Mouse (Mus musculus) adrenal gland, adult 10 weeks (tissue): ENCODE data around the gene Rpp25l. TPM values are rescaled to one million over a fixed set of nuclear protein-coding genes. Genes with fewer than 3 reads are reported as not detected.

ENCODE experiments used
- polyA plus RNA-seq: library from polyadenylated mRNA; stranded (reverse); fragments of 350-450 nt; fragmentation: Illumina TruSeq; extraction: RNeasy Lipid Tissue Mini Kit (QIAGEN cat#74804); gene quantifications from one replicate; pipeline ENCODE4 v1.2.3, GENCODE M21; 2014; ENCODE audit warnings: low read depth, low replicate concordance

Gene Rpp25l
- polyA plus RNA-seq, result not detected

DNA sequence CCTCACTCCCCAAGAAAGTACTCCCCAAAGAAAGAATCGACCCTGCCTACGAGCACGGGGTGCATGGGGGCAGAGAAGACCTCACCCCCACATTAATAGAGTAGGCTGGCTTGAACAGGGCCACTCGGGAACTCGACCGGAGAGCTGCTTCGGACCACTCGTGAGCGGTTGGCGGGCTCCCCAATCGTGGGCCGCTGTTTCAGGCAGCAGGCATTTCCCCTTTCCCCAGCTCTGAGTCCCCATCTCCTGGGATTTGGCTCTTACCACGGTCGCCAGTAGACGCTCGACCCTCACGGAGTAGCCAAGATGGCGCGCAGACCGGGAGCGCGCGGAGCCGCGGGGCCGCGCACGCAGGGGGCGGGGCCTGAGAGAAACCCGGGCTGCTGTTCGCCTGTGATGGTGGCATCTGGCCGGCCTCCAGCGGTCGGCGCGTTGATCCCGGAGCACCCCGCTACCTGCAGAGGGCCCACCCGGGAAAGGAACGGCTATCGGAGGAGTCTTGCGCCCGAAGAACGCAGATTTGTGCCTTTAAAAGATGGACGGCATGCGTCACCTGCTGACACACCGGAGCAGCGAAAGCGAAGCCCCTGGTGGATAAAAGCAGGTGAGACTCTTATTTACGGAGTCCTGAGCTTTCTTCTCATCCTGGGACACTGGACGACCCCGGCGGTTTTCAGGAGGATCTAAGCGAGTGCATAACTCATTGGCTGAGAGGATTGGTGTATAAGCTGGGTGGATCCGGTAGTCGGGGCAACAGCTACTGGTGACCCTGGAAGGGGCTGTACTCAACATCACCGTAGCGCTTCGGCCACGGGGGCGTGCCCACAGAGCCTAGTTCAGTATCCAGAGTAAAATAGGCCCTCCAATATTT, at the start of gene Rpp25l:
Gene Rpp25l (minus strand): TSS at position 338 of the 871 bp plus-strand sequence.

GRCm38 (mm10) chr4:41755338-41756305, 42.3 kb upstream of the Rpp25l start, which contains the start of gene Sigmar1:
Gene Sigmar1 (minus strand): TSS chr4:41756157.

DNA sequence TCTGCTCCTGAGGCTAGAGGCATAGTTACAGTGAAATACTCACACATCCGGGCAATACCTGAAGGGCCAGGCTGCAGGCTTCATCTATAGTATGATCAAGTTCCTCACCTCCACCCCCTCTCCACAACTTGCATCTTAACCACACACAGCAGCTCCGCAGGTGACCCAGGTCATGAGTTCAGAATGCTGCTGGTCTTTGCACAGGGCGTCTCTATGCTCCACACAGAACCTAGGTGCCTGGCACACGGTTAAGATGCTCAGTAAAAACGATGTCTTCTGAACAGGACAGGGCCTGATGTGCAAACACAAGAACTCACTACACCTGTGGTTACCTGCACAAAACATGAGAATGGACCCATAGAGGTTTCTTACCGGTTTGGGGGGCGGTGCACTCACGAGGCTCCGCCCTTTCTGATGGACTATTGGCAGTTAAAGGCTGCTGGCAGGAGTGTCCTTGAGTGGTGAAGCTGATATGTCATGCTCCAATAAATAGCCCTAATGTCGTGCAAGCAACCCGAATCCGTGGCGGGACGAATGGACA, 41.5 kb upstream of the Rpp25l start, which contains the start of gene Galt:
Gene Galt (plus strand): TSS at position 432 of the 541 bp plus-strand sequence.

DNA sequence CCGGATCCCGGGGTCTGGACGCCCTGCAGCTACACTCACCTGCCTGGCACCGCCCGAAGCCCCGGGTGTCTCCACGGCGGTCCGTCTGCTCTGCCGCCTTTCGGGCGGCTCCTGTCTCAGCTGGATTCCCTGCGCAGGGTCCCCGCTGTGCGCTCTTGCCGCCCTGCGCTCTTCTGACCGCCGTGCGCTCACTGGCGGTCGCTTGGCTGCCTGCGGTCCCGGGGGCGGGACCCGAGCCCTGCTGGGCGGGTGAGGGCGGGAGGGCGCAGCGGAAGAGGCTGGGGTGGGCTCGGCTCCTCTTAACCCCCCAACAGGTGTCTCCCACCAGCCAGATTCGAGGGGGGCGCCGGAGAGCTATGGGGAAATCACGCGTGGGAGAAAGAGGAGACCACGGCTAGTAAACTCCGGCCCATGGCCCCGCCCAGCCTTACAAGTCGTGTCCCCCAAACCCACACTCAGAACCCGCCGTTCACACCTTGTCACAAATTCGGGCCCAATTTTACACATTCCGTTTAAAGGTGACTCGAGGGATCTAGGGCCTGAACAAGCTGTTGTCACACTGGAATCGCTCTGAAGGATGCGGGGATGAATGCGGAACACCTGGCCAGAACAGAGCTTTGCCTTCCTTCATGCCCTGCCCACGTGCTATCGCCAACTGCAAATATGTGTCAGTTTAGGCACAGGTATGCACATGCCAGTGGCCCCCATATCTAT, 17.9 kb upstream of the Rpp25l start, which contains the start of gene Arid3c:
Gene Arid3c (minus strand): TSS at position 91 of the 714 bp plus-strand sequence.

DNA sequence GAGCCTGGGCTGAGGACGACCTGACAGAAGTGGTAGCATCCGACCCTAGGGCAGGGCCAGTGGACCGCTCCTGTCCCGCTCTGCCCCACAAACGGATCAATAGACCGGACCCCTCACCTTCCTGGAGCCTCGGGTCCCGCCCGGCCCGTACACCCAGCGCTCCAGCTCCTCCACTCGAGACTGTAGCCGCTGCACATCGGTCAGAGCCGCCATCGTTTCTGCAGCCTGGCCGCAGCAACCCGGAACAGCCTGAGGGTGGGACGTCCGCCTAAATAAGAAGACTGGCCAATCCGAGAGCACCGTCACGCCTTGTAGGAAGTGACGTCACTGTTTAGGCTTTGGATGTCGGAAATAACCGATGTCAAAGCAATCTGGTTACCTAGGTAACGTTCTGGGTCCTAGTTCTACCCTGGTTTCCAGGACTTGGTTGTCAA, 9.6 kb upstream of the Rpp25l start, which contains the start of gene Dctn3:
Gene Dctn3 (minus strand): TSS at position 253 of the 434 bp plus-strand sequence.

DNA sequence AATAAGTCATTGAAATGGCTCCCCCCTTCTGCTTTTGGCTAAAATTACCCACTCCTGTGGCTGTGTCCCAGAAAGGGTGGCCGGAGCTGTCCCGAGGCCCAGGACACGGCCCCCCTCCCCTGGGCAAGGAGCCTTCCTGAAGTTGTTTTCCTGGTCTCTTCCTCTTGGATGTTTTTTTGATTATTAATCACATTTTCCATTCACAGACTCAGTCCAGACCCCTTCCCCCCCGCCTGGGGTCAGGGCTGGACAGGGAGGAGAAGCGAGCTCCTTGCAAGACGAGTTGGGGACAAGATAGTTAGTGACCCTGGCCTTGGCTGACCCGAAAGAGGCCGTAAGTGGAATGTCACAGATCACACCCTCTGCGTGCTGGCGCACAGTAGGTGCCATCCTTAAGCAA, 13.6 kb downstream of the Rpp25l start, which contains the start of gene Il11ra1:
Gene Il11ra1 (plus strand): TSS at position 207 of the 400 bp plus-strand sequence.

GRCm38 (mm10) chr4:41696930-41697841, 16.1 kb downstream of the Rpp25l start, which contains the start of gene Cntfr:
Gene Cntfr (minus strand): TSS chr4:41697089.

Other genes starting within 250 kb of the Rpp25l start
- gene Kif24, start 248.6 kb downstream of the Rpp25l start, polyA plus RNA-seq, result 1.8 TPM
- gene Nudt2, start 248.4 kb downstream of the Rpp25l start, polyA plus RNA-seq, result 33.1 TPM
- gene AI464131, start 210.5 kb downstream of the Rpp25l start, polyA plus RNA-seq, result 3.0 TPM
- gene 1110017D15Rik, start 196.2 kb downstream of the Rpp25l start, polyA plus RNA-seq, result not detected
- 2.9 TPM for gene Fam219a, start 144.0 kb downstream of the Rpp25l start, polyA plus RNA-seq
- gene Dnaic1, start 143.8 kb downstream of the Rpp25l start, polyA plus RNA-seq, result not detected
- gene Enho, start 73.2 kb downstream of the Rpp25l start, polyA plus RNA-seq, result not detected
- gene Cntfr, start 16.4 kb downstream of the Rpp25l start, polyA plus RNA-seq, result 1.2 TPM
- 18.6 TPM for gene Il11ra1, start 13.5 kb downstream of the Rpp25l start, polyA plus RNA-seq
- gene Dctn3, start 9.6 kb upstream of the Rpp25l start, polyA plus RNA-seq, result 42.9 TPM
- not detected for gene Arid3c, start 17.6 kb upstream of the Rpp25l start, polyA plus RNA-seq
- gene Galt, start 41.7 kb upstream of the Rpp25l start, polyA plus RNA-seq, result 2.4 TPM
- gene Sigmar1, start 42.6 kb upstream of the Rpp25l start, polyA plus RNA-seq, result 48.6 TPM
- 4.1 TPM for gene Ccl27a, start 60.7 kb upstream of the Rpp25l start, polyA plus RNA-seq
- gene Gm21541, start 190.1 kb upstream of the Rpp25l start, polyA plus RNA-seq, result not detected
- not detected for gene Gm20878, start 228.0 kb upstream of the Rpp25l start, polyA plus RNA-seq